Mouse (Mus musculus) stomach, embryonic 16.5 days (tissue): ENCODE data around the gene Smco3. TPM values are rescaled to one million over a fixed set of nuclear protein-coding genes. Genes with fewer than 3 reads are reported as not detected.
A peak's percentile ranks its signal among the peaks of the same experiment; 100 is the strongest.

ENCODE experiments used
- ATAC-seq: fragments of 200-750 bp; cut with Nextera tagmentation; 2 replicates; pipeline ENCODE4 v1.8.0; 2017; ENCODE audit warnings: moderate number of reproducible peaks, moderate TSS enrichment; ENCODE audit not compliant: insufficient read depth, low FRiP score
- H3K27ac ChIP-seq: fragments of 300-500 bp; sonication (generic); 2 replicates; pipeline ENCODE4 v1.5.1; 2014; ENCODE audit warnings: low read length
- H3K27me3 ChIP-seq: fragments of 300-500 bp; sonication (generic); 2 replicates; pipeline ENCODE4 v1.6.1; 2014; ENCODE audit warnings: low read length, control low read depth, mixed read lengths; ENCODE audit not compliant: control insufficient read depth, insufficient read depth
- H3K36me3 ChIP-seq: fragments of 300-500 bp; sonication (generic); 2 replicates; pipeline ENCODE4 v1.6.1; 2014; ENCODE audit warnings: low read length; ENCODE audit not compliant: control insufficient read depth, insufficient read depth
- H3K4me1 ChIP-seq: fragments of 300-500 bp; sonication (generic); 2 replicates; pipeline ENCODE4 v1.6.1; 2014; ENCODE audit warnings: low read length, control low read depth, mixed read lengths; ENCODE audit not compliant: control insufficient read depth, insufficient read depth
- H3K4me2 ChIP-seq: fragments of 300-500 bp; sonication (generic); 2 replicates; pipeline ENCODE4 v1.6.1; 2014; ENCODE audit warnings: low read depth, low read length, mixed read lengths
- H3K4me3 ChIP-seq: fragments of 300-500 bp; sonication (generic); replicated peaks from 2 replicates; pipeline ENCODE4 v1.5.1; 2014; ENCODE audit warnings: mild to moderate bottlenecking, low read length
- H3K9ac ChIP-seq: fragments of 300-500 bp; sonication (generic); 2 replicates; pipeline ENCODE4 v1.6.1; 2014; ENCODE audit warnings: low read length
- H3K9me3 ChIP-seq: fragments of 300-500 bp; sonication (generic); replicated peaks from 2 replicates; pipeline ENCODE4 v1.6.1; 2016; ENCODE audit warnings: low read length, control low read depth; ENCODE audit not compliant: control insufficient read depth
- WGBS: fragments of 180-500 bp; shearing (Covaris S2); extraction: QIAGEN DNeasy Blood & Tissue Kit; methylation state at CpG from one replicate; pipeline ENCODE4 v1.1.7; 2014; 5-methylcytosine and 5-hydroxymethylcytosine counted together
- polyA plus RNA-seq: library from polyadenylated mRNA; unstranded; fragments of >200 nt; fragmentation: Nextera tagmentation; extraction: Ambion mirVana; gene quantifications from 2 replicates; pipeline ENCODE4 v1.2.1, GENCODE M21; 2015

Gene Smco3
- polyA plus RNA-seq, 1 experiment from 2014 or later = 2.2 TPM

DNA sequence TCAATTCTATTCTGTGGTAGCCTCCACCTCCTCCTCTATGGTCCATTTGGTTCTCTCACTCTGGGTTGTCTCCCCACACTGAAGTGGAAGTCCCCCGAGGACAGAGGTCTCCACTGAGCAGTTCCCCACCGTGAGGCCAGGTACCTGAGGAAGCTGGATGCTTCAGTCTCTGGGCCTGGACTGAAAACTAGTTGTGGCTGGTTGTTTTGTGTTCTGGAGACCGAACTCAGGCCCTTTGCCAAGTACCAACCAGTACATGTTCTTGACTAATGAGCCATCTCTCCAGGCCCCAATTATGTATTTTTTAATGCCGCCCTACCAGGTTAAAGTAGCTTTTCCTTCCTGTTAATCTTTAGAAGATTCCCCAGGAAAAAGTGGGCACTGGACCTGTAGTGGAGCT is 17.1 kb upstream of the Smco3 start:
- no peak overlapping the region for H3K27ac ChIP-seq
- ATAC-seq = no peak
- no peak overlapping the region for H3K4me3 ChIP-seq
- 73% methylated on average over 4 of the region's 4 CpGs for WGBS
- H3K9me3 ChIP-seq = no peaks in the 10 kb centered on the region
- no peaks in the 10 kb centered on the region for H3K36me3 ChIP-seq
- no peak overlapping the region for H3K9ac ChIP-seq
- H3K4me2 ChIP-seq = no peak overlapping the region
- no peaks in the 10 kb centered on the region for H3K27me3 ChIP-seq
- H3K4me1 ChIP-seq = peaks cover 10% of the 10 kb centered on the region

DNA sequence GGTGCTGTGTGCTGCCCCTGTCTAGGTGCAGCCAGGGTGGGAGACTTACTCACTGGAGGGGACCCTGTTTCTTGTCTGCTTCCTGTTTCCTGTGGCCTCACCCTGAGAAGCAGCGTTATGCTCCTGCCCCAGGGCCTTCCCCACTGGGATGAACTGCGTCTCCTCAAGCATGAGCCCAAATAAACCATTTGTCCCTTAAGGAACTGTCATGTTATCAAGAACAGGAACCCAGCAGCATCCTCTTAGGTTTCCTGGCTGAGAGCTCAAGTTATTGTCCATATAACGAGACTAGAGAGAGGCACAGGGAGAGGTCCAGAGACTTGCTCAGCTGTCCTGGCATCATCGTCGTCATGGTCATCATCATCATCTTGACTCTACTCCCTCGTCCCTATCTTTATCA is 15.0 kb upstream of the Smco3 start:
- no peak overlapping the region for H3K4me3 ChIP-seq
- no peaks in the 10 kb centered on the region for H3K4me1 ChIP-seq
- H3K9ac ChIP-seq = no peak overlapping the region

DNA sequence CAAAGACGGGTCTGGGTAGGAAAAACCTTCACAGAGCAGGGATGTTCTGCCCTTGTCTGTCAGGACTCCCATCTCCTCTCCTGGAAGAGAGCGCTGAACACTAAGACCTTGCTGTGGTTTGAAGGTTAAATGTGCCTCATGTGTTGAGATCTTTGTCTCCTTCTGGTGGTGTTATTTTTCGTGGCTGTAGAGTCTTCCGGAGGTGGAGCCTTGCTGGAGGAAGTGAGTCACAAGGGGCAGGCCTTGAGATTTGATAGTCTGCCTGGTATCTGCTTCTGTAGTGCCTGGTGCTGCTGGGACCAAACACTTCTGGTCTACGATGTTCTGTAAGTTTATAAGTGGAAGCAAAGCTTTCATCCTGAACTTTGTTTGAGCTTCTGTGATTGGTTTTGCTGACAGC is 13.7 kb upstream of the Smco3 start:
- no peak overlapping the region for H3K9ac ChIP-seq
- H3K4me1 ChIP-seq = no peaks in the 10 kb centered on the region
- no peak overlapping the region for H3K4me2 ChIP-seq
- 84% methylated on average over 5 of the region's 5 CpGs for WGBS
- no peak overlapping the region for H3K4me3 ChIP-seq
- no peaks in the 10 kb centered on the region for H3K27me3 ChIP-seq
- H3K36me3 ChIP-seq = no peaks in the 10 kb centered on the region
- ATAC-seq = no peak
- no peaks in the 10 kb centered on the region for H3K9me3 ChIP-seq
- no peak overlapping the region for H3K27ac ChIP-seq

More for the DNA sequence above, 15.0 kb upstream of the Smco3 start:
- H3K27ac ChIP-seq = no peak overlapping the region
- ATAC-seq = no peak
- no peaks in the 10 kb centered on the region for H3K27me3 ChIP-seq
- WGBS = 69% methylated on average over 6 of the region's 6 CpGs
- no peak overlapping the region for H3K4me2 ChIP-seq
- no peaks in the 10 kb centered on the region for H3K9me3 ChIP-seq
- H3K36me3 ChIP-seq = no peaks in the 10 kb centered on the region

DNA sequence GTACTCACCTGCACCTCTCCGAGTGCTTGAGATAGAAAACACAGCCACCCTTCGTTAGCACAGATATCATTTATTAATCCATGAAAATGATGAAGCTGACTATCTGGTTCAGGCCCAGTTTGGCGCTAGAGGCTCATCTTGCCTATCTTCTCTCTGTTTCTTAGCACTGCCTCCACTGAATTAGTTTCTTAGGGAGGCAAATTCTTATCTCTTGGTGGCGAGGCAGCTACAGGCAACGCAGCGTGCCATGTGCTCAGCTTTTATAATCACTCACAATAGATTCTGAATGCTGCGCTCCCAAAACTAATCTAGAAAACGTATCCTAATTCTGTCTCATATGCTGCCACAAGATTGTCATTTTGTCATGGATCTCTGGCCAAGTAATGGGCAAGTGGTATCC is 13.1 kb upstream of the Smco3 start:
- 82% methylated on average over 8 of the region's 8 CpGs for WGBS

DNA sequence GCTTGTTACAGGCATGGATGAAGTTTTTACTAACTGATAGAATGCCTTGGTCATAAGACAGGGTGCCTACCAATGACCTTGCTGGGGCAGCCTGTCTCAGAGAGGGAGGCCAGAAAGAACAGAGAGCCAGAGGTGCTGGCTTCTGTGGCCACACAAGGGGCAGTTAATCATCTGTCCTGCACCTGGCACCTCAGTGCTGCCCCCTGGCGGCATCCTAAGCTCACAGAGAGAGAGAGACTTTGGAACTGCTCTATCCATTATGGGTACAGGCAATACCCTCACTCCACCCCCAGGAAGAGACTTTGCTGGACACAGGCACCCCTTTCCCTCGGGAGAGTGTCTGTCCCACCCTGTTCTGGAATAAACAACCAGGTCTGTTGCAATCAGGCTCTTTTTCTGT is 12.5 kb upstream of the Smco3 start:
- ATAC-seq = peak; percentile 62; the same call in 1 of the 2 replicates

More for the DNA sequence above, 13.1 kb upstream of the Smco3 start:
- Histone ChIP-seq H3K27ac (no peak overlapping the region), H3K4me1 (no peaks in the 10 kb centered on the region), H3K9ac (no peak overlapping the region), H3K36me3 (no peaks in the 10 kb centered on the region), H3K27me3 (no peaks in the 10 kb centered on the region), H3K4me3 (no peak overlapping the region), H3K4me2 (no peak overlapping the region), H3K9me3 (no peaks in the 10 kb centered on the region)
- ATAC-seq = no peak

DNA sequence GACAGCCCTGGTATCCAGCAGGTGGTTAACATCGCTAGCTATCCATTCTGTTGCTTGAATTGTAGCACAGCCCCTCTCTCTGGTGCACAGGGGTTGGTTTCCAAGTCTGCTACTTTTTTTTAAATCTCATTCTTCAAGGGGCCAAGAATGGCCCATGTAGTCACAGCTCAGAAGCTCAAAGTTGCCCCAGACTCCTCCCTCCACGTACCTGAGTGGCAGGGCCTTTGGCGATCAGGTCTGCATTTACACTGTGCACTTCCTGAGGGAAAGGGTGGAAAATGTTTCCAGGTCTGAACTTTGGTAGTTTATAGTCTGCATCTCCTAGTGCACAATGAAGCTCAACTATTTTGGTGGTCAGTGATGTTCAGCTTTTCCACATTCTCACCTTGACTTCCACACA is 12.0 kb upstream of the Smco3 start:
- WGBS = 90% methylated on average over 3 of the region's 3 CpGs
- Histone ChIP-seq H3K27me3 (no peaks in the 10 kb centered on the region), H3K4me3 (no peak overlapping the region), H3K4me1 (no peaks in the 10 kb centered on the region), H3K27ac (no peak overlapping the region), H3K9me3 (no peaks in the 10 kb centered on the region), H3K9ac (no peak overlapping the region), H3K36me3 (no peaks in the 10 kb centered on the region), H3K4me2 (no peak overlapping the region)
- no peak for ATAC-seq

More for the DNA sequence above, 12.5 kb upstream of the Smco3 start:
- no peak overlapping the region for H3K27ac ChIP-seq
- no peaks in the 10 kb centered on the region for H3K27me3 ChIP-seq
- 18% methylated on average over 2 of the region's 2 CpGs for WGBS
- H3K9me3 ChIP-seq = no peaks in the 10 kb centered on the region
- H3K9ac ChIP-seq = no peak overlapping the region
- no peaks in the 10 kb centered on the region for H3K36me3 ChIP-seq
- no peaks in the 10 kb centered on the region for H3K4me1 ChIP-seq
- H3K4me2 ChIP-seq = no peak overlapping the region
- H3K4me3 ChIP-seq = no peak overlapping the region

DNA sequence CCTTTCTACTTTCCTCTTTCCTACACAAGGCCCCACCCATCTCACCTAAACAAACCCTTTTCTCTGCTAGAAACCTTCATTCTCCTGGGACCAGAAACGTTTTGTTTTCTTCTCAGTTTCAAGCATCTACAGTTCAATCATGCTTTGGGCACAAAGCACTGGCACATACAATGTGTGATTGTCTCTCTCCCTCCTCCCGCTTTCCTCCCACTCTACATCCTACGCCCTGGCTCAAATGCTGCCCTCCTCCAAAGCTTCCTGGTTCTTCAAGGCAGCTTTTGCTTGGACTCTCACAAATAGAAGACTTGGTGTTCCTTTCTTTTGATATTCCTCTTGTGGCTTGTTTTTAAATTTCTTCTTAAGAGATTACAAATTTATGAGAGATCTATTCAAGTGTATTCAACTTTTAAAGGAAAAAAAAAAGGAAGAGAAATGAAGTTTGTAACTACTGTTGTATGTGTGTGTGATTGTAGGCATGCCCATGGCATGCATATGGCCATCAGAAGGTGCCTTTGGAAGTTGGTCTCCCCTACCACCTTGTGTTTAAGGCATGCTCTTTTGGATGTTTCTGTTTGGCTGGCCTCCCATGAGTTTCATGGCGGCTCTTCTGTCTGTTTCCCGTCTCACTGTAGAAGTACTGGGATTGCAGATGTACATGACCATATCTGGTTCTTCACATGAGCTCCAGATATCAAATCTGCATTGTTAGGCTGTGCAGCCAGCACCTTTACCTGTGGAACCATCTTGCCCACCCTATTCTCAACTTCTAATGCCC is 10.6 kb upstream of the Smco3 start:
- no peak for ATAC-seq
- Histone ChIP-seq H3K27me3 (no peaks in the 10 kb centered on the region), H3K9me3 (no peaks in the 10 kb centered on the region), H3K9ac (no peak overlapping the region), H3K4me2 (no peak overlapping the region), H3K4me3 (no peak overlapping the region), H3K4me1 (no peaks in the 10 kb centered on the region), H3K27ac (no peak overlapping the region), H3K36me3 (no peaks in the 10 kb centered on the region)
- 68% methylated on average over 5 of the region's 5 CpGs for WGBS

DNA sequence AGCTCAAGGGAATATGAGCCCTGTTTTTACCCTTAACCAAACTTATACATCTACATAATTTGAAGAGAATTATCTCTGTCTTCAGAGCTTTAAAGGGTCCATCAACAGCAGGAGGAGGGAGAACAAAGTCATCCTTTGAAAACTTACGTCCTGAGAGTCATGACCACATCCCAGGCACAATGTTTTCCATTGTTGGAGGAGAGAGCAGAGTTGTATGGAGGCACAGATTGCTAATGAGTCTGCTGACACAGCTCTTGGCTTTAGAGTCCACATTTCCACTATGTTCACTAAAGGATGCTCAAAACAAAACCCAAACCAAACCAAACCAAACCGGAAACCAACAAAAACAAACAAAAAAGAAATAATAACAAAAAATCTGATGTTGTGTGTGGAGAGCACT is 9.7 kb upstream of the Smco3 start:
- no peaks in the 10 kb centered on the region for H3K9me3 ChIP-seq
- no peak overlapping the region for H3K4me2 ChIP-seq
- H3K27ac ChIP-seq = no peak overlapping the region
- ATAC-seq = no peak
- H3K4me1 ChIP-seq = no peaks in the 10 kb centered on the region
- WGBS = 65% methylated on average over 2 of the region's 2 CpGs
- no peaks in the 10 kb centered on the region for H3K27me3 ChIP-seq
- no peaks in the 10 kb centered on the region for H3K36me3 ChIP-seq
- no peak overlapping the region for H3K4me3 ChIP-seq
- H3K9ac ChIP-seq = no peak overlapping the region

DNA sequence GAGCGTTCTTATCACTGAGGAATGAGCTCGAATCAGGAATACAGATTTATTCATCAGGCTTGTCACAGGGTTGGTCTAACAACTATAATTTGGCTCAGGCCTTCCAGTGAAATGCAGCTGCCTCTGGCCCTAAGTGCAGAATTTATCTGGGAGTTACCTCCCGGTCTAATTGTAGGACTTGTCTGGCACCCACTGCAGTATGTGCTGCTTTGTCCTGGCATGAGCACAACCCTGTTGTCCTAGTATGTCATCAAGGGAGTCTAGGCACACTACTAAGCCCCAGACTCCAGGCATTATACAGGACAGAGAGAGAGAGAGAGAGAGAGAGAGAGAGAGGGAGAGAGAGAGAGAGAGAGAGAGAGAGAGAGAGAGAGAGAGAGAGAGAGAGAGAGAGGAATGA is 2.1 kb upstream of the Smco3 start:
- H3K27me3 ChIP-seq = no peaks in the 10 kb centered on the region
- no peak overlapping the region for H3K4me2 ChIP-seq
- ATAC-seq = no peak
- H3K36me3 ChIP-seq = no peaks in the 10 kb centered on the region
- H3K4me1 ChIP-seq = no peaks in the 10 kb centered on the region
- H3K9me3 ChIP-seq = no peaks in the 10 kb centered on the region
- H3K9ac ChIP-seq = no peak overlapping the region
- no peak overlapping the region for H3K4me3 ChIP-seq
- 75% methylated on average over 3 of the region's 3 CpGs for WGBS
- H3K27ac ChIP-seq = no peak overlapping the region
